Mouse (Mus musculus) lung, embryonic 15.5 days (tissue): ENCODE measurements at regions not wholly inside any gene's neighbourhood (a gene's known extent, or its start where the extent isn't known, plus 50 kb on each side); places are given as distances from the start of the nearest gene placed in this dataset.

ENCODE experiments used
- ATAC-seq: fragments of 200-750 bp; cut with Nextera tagmentation; 2 replicates; pipeline ENCODE4 v1.8.0; 2017; ENCODE audit warnings: moderate number of reproducible peaks, borderline replicate concordance; ENCODE audit not compliant: low FRiP score, low TSS enrichment; ENCODE audit errors: extremely low read depth
- H3K27ac ChIP-seq: fragments of 300-500 bp; sonication (generic); 2 replicates; pipeline ENCODE4 v1.5.1; 2015; ENCODE audit warnings: moderate library complexity, mild to moderate bottlenecking, inconsistent platforms
- H3K27me3 ChIP-seq: fragments of 300-500 bp; sonication (generic); 2 replicates; pipeline ENCODE4 v1.6.1; 2015; ENCODE audit warnings: inconsistent platforms
- H3K36me3 ChIP-seq: fragments of 300-500 bp; sonication (generic); 2 replicates; pipeline ENCODE4 v1.6.1; 2015; ENCODE audit warnings: inconsistent platforms
- H3K4me1 ChIP-seq: fragments of 300-500 bp; sonication (generic); 2 replicates; pipeline ENCODE4 v1.6.1; 2015; ENCODE audit warnings: inconsistent platforms
- H3K4me2 ChIP-seq: fragments of 300-500 bp; sonication (generic); 2 replicates; pipeline ENCODE4 v1.6.1; 2015; ENCODE audit warnings: inconsistent platforms, mild to moderate bottlenecking, moderate library complexity
- H3K4me3 ChIP-seq: fragments of 300-500 bp; sonication (generic); 2 replicates; pipeline ENCODE4 v1.5.1; 2015; ENCODE audit warnings: mild to moderate bottlenecking, inconsistent platforms
- H3K9ac ChIP-seq: fragments of 300-500 bp; sonication (generic); 2 replicates; pipeline ENCODE4 v1.6.1; 2015; ENCODE audit warnings: inconsistent platforms
- H3K9me3 ChIP-seq: fragments of 300-500 bp; sonication (generic); 2 replicates; pipeline ENCODE4 v1.6.1; 2016; ENCODE audit warnings: inconsistent platforms
- WGBS: fragments of 180-500 bp; shearing (Covaris S2); methylation state at CpG from one replicate; pipeline ENCODE4 v1.1.7; 2015; 5-methylcytosine and 5-hydroxymethylcytosine counted together

DNA sequence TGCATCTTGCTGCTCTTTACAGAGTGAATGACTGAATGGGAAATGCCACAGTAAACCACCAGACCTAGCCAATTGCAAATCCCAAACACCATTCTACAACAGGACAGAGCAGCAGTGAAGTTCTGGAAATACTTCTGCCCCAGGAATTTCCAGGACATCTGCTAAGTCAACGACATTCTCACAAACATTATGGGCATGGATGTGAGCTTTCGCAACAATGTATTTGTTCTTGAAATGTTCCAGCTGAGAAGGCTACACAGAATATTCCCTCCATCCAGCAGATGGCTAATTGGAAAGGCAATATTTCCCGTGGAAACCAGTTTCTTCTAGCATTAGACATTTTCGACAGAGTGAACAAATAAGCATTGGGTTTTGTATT, 509.0 kb downstream of the Olfm4 start:
- Histone ChIP-seq H3K9ac (no peak overlapping the region), H3K4me1 (no peaks in the 10 kb centered on the region), H3K36me3 (no peaks in the 10 kb centered on the region), H3K27me3 (no peaks in the 10 kb centered on the region), H3K9me3 (no peaks in the 10 kb centered on the region), H3K4me2 (no peak overlapping the region), H3K4me3 (no peak overlapping the region), H3K27ac (no peak overlapping the region)
- ATAC-seq: 0 out of 2 replicates have a peak, but pooled peaks have one; percentile 27
- WGBS: 65% methylated on average over 4 of the region's 4 CpGs

DNA sequence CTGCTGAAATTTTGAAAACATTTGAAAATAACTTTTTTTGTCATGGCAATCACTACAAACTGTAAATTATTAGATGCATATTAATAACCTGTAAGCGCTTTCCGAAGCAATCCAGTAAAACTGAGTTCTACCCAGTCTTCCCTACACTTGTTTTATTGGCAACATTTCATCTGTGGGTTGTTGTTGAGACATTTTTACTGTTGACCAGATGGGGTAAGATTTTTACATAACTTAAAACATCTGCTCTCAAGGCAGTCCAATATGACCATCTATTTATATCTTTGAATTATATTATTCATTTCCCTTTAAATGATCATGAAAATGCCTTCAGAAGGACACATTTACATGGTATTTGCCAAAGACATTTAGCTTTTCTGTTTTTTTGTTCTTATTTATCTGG, 520.5 kb downstream of the Olfm4 start:
- Histone ChIP-seq H3K27me3 (no peaks in the 10 kb centered on the region), H3K4me3 (no peak overlapping the region), H3K9me3 (no peaks in the 10 kb centered on the region), H3K4me2 (no peak overlapping the region), H3K27ac (no peak overlapping the region), H3K4me1 (no peaks in the 10 kb centered on the region), H3K9ac (no peak overlapping the region), H3K36me3 (no peaks in the 10 kb centered on the region)
- WGBS: 89% methylated on average over 2 of the region's 2 CpGs
- ATAC-seq: no peak

DNA sequence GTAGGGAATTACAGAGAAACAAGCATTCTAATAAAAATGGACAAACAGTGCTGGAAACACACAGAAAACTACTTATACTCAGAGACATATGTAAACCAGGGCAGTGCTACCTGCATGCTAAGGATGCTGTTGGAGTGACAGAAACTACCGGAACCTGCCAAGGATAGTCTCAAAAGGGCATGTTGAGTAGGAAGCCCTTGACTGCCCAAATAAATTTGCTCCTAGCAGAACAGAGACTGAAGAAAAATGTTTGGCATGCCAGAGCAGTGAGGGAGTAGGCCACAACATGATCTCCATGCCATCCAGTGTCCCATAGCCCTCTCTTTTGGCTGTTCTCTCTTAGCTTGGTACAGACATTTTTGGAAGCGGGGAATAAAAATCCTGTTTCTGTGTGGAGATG, 532.7 kb downstream of the Olfm4 start:
- Histone ChIP-seq H3K4me2 (no peak overlapping the region), H3K27me3 (no peaks in the 10 kb centered on the region), H3K27ac (no peak overlapping the region), H3K9ac (no peak overlapping the region), H3K9me3 (no peaks in the 10 kb centered on the region), H3K36me3 (no peaks in the 10 kb centered on the region), H3K4me3 (no peak overlapping the region), H3K4me1 (no peaks in the 10 kb centered on the region)
- no peak for ATAC-seq
- WGBS: 92% methylated on average over 2 of the region's 2 CpGs

DNA sequence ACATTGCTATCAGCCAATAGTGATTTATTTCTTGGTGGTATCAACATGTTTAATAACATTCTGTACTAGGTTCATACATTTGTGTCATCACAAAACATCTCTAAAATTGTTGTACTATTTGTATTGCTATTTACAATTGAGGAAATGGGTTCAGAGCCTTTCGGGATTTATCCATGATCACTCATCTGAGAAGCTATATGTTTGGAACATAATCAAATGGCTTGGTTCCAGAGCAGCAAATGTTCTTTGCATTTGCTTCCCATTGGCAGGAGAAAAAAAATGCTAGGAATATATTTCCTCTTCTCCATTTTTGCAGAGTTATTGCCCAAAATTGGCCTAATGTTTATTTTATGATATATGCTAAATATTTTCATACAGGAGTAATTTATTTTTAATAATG, 537.3 kb downstream of the Olfm4 start:
- Histone ChIP-seq H3K36me3 (no peaks in the 10 kb centered on the region), H3K27ac (no peak overlapping the region), H3K4me1 (no peaks in the 10 kb centered on the region), H3K4me2 (no peak overlapping the region), H3K9me3 (no peaks in the 10 kb centered on the region), H3K27me3 (no peaks in the 10 kb centered on the region), H3K9ac (no peak overlapping the region), H3K4me3 (no peak overlapping the region)
- WGBS: 33% methylated on average over 1 of the region's 1 CpGs
- ATAC-seq: no peak

DNA sequence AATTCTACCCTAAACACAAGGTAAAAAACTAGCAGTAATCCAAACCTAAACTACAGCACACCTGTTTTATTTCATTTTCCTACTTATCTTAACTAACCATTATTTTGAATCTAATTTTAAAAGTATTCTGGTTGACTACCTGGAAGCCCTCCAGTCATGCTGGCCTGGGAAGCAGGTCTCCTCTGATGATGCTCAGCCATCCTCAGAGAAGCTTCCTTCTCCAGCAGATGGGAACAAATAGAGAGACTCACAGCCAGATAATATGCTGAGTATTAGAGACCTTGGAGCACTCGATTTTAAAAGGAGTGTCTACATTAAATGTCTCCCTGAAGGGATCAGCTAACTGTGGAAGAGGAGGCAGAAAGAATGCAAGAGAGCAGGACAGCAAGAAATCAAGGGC, 537.8 kb downstream of the Olfm4 start:
- Histone ChIP-seq H3K4me2 (no peak overlapping the region), H3K36me3 (no peaks in the 10 kb centered on the region), H3K27me3 (no peaks in the 10 kb centered on the region), H3K4me1 (no peaks in the 10 kb centered on the region), H3K9me3 (no peaks in the 10 kb centered on the region), H3K27ac (no peak overlapping the region), H3K9ac (no peak overlapping the region), H3K4me3 (no peak overlapping the region)
- 69% methylated on average over 1 of the region's 1 CpGs for WGBS
- ATAC-seq: no peak

DNA sequence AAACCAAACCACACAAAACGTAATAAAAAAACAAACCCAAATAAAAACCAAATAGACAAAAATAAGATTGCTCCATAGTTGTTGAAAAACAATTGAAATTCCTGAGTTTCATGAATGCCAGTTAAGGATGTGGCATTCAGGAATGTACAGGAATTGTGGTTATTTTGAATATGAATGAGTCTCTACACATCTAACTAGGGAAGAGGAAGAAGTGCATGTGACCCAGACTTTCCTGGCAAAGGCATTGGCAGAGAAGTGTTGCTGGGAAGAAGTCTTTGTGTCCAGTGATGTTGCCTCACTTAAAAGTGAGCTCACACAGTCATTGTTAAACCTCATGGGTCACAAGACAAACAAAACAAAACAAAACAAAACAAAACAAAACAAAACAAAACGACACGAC, 538.7 kb downstream of the Olfm4 start:
- no peaks in the 10 kb centered on the region for H3K4me1 ChIP-seq
- 78% methylated on average over 3 of the region's 3 CpGs for WGBS
- H3K4me3 ChIP-seq: no peak overlapping the region
- no peaks in the 10 kb centered on the region for H3K36me3 ChIP-seq
- H3K27me3 ChIP-seq: no peaks in the 10 kb centered on the region
- no peak overlapping the region for H3K9ac ChIP-seq
- H3K9me3 ChIP-seq: no peaks in the 10 kb centered on the region
- ATAC-seq: no peak
- no peak overlapping the region for H3K27ac ChIP-seq
- H3K4me2 ChIP-seq: no peak overlapping the region

DNA sequence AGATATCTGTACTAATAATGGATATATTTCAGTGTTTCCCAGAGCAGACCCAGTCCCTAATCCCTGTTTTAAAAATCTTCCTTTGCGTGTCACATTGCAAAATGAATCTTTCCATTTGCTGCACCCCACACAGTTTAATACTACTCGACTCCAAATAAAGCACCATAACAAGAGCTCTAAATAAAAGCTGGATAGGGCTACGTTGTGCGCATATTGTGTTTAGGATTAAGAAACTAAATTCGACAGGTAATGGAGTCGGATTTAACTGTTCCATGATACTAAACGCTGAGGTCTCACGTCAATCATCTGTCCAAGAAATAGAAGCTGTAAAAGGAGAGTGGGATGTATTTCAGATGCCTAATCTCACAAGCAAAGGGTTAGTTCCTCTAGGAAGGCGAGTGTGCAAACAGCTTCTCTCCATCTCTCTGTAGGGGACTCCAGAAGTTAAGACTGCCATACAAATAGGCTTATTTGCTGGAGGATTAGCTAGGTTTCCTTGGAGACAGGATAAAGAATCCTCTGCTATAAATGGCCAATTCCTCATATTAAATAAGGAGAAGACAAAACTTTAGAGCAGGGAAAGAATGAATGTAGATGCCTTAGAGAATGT, 544.6 kb downstream of the Olfm4 start:
- Histone ChIP-seq H3K27ac (no peak overlapping the region), H3K36me3 (no peaks in the 10 kb centered on the region), H3K4me3 (no peak overlapping the region), H3K4me2 (no peak overlapping the region), H3K4me1 (no peaks in the 10 kb centered on the region), H3K9me3 (no peaks in the 10 kb centered on the region), H3K27me3 (no peaks in the 10 kb centered on the region), H3K9ac (no peak overlapping the region)
- no peak for ATAC-seq
- 70% methylated on average over 9 of the region's 9 CpGs for WGBS

DNA sequence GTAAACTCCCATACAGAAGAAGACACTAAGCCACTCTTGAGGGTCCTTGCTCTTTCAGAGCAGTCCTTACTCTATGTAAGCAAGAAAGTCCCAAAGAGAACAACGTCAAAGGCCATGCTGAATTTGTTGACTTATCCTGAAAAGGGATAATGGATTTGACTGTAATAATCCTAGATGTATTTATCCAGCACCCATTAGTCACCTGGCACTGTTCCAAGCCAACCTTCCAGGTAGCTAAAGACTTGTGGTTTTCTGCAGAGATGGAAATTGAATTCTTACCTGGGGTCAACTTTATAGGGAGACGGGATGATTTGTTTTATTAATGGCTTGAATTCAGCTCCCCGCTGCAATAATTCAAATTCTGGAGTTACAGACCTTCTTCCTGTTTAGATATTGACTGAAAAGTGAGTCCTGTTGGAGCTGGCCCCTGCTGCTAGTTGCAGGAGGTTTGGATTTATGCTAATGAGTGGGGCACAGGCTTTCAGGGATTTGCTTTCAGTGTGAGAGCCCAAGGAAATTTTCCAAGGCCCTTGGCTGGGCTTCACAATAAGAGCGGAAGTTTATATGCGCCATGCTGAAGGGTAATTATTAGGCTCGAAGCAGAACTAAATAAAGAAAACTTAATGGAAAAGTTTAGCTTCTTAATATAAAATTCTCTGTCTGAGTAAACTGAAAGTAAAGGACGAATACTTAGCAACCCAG, 552.3 kb downstream of the Olfm4 start:
- Histone ChIP-seq H3K27me3 (no peaks in the 10 kb centered on the region), H3K27ac (no peak overlapping the region), H3K4me1 (no peaks in the 10 kb centered on the region), H3K9me3 (no peaks in the 10 kb centered on the region), H3K4me3 (no peak overlapping the region), H3K9ac (no peak overlapping the region), H3K36me3 (no peaks in the 10 kb centered on the region), H3K4me2 (no peak overlapping the region)
- ATAC-seq: no peak
- 43% methylated on average over 7 of the region's 7 CpGs for WGBS

DNA sequence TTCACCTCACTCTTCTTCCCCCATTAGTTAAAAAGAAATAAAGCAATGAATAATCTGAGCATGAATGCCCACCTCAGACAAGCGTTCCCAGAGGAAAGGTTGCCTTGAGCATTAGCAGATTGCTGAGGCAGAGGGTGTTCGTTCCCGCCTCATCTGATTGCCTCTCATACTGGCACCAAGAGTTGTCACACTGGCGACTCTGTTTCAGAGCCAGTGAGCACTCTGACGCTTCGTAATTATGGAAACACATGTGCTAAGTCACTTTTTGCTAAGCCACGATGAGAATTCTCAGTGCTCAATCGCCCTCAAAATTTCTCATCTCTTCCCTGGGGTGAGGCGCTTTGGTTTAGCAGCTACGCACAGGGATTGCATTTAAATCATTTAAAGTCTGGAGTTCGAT, 576.1 kb downstream of the Olfm4 start:
- Histone ChIP-seq H3K27me3 (no peaks in the 10 kb centered on the region), H3K9me3 (no peaks in the 10 kb centered on the region), H3K27ac (no peak overlapping the region), H3K4me1 (no peaks in the 10 kb centered on the region), H3K36me3 (no peaks in the 10 kb centered on the region), H3K4me3 (no peak overlapping the region), H3K9ac (no peak overlapping the region), H3K4me2 (no peak overlapping the region)
- WGBS: 81% methylated on average over 11 of the region's 11 CpGs
- ATAC-seq: no peak
